Mouse (Mus musculus) frontal cortex, adult 2 months (tissue): Measurements from ENCODE around the gene Rheb. TPM values are rescaled to one million over a fixed set of nuclear protein-coding genes. Genes with fewer than 3 reads are reported as not detected.
"Not testable (repeated sequence)": the region's sequence is repeated elsewhere in the genome, so short reads cannot be mapped to it uniquely, and the experiment has no call there.

Experiments used
- DNase-seq, 2 experiments: peaks; one replicate each; pipeline ENCODE4 v3.0.0; 2022; ENCODE audit warnings: low spot score in 1 of 2; ENCODE audit errors: extremely low spot score in 1 of 2
- polyA plus RNA-seq: library from polyadenylated mRNA; depleted of rRNA; stranded (reverse); fragments of >200 nt; gene quantifications from 2 replicates; pipeline ENCODE4 v1.2.3, GENCODE M21; 2012; rRNA removed

The Rheb gene
- 113 and 114 TPM in 2 replicates for polyA plus RNA-seq

DNA sequence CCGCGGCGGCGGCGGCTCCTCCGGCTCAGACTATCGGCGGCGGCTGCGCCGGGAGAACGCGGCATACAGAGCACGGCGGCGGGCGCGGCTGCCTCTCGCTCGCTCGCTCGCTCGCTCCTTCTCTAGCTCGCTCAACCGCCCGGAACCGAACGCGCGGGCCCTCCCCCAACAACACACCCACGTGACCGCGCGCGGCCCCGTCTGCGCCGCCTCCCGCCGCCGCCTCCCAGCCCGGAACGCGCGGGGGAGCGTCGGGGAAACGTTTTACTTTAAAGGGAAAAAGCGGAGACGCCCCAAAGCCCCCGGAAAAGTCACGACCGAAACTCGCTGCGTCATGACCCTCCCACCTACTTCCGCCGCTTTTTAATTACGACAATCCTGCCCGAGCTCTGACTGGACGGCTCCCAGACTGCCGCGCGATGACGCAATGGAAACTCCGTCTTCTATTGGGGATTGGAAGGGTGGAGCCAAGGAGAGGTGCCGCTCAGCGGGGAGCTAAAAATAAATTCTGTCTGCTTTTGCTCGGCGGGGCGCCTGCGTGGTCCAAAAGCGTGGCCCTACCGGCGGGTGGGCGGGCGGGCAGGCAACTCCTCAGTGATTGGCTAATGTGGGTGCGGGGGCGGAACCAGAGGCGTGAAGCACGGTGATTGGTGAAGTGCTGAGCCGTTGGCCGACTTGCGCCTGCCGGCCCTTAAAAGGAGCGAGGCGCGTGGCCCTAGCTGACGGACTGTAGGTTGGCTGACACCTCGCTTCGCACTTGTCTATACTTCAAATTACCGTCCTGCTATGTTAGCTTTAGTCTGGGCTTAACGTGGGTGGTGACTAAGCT is at the start of gene Rheb:
Gene Rheb, minus strand, starts transcription at position 351 of the 829 bp plus-strand sequence.
- DNase-seq, result peak; percentile 98 to 99

DNA sequence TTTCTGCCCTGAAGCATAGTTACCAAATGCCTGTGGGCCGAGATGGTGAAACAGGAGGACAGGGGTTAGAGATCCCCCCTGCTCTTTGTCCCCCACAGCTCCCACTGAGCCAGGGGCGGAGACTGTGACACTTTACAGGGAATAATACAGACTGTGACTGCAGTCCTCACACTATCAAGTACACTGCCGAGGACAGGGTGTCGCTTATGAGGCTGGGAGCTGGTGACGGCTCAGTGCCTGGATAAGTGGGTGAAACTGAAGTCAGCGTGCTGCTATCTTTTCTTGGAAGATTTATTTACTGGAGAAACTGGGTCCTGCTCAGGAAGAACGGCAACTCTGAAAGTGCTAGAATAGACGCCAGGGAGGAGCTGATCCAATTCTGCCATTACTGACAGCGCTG is 47.4 kb upstream of the Rheb start:
- no peak for DNase-seq

DNA sequence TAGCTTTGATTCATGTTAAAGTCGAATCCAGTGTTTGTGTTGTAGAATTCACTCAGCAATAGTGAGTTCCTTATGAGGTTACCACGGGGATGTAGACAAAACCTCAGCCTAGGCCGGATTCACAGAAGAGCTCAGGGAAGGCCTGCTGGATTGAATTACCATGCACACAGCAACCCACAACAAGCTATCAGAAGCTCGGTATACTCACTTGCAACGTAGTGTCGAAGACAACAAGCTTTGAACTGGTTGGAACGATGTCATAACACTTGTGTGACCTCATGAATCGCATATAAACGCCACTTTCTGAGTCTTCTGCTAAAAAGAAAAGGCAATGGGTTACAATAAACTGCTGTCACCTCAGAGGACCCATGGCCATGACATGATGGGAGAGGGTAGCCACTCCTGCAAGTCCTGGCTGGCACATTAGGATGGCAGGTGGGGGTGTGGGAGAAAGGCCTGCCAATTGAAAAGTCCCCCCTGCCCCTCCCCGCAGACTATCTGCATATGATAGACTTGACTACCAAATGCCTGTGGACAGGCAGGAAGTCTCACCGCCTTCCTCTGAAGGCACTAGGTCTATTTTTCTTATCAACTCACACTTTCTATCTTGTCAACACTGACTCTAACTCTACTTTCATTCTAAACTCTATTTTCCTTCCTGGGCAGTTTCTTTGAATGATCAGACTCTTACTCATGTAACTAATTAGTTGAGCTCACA is 46.6 kb upstream of the Rheb start:
- DNase-seq, result no peak

DNA sequence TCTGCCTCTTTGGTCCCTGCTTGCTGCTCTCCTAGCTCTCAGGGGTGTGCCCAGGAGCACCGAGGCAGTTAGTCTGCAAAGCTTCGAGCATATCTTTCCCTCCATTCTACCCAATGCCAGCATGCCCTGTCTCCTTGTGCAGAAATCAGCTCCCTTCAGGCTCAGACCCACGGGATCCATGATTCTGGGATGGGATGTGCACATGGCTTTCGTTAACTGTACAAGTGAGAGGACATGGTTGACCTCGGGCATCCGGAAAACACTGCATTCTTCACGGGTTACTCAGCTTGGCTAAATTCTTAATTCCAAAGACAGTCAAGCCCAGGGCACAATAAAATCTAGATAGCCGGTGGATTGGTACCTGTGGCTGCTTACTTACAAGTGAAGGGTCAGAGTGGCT is 44.8 kb upstream of the Rheb start:
- no peak for DNase-seq

DNA sequence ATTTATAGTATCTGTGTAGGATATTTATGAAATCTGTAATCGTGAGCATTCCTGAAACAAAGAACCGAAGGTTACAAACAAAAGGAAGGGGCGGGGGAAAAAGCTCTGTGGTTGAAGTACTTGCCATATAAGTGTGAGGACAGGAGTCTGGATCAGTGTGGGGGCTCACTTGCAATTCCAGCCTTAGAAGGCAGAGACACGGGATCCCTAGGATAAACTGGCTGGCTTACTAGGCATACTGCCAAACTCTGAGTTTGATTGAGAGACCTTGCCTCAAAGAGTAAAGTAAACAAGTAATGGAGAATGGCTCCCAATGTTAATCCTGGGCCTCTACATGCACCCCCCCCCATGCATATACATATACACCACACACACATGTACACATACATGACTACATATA is 36.3 kb upstream of the Rheb start:
- DNase-seq, result no peak

DNA sequence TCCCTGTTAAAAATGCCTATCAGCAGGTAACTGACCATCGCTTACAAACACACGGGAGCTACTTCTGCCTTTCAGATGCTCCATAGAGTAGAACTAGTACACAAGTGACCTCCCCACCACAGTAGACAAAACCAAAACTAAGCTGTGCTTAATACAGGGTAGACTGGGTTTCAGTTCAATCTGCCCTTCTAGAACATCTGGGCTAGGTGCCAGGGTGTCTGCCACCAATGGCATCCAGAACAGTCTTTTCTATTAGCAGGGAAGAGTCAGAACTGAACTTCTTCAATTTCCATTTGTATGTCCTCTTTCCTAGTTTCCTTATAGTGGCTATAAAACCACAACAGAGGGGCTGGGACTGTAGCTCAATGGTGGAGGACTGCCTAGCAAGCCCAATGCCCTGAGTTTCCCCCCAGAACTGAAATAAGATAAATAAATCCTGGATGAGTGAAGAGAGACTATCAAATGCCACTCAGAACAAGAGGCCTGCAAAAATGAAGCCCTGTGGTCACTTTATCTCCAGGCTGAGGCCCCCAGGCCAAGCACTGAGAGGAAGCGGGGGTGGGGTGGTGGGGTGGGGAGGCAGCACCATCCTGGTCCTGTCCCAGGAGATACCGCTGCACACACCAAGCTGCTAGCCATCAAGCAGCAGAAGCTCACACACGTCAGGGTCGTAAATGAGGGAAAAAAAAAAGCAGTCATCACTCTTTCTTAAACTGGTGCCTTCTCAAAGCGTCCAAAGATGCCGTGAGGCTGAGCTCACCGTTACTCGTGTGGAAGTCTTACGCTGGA is 35.6 kb upstream of the Rheb start:
- DNase-seq, result no peak

DNA sequence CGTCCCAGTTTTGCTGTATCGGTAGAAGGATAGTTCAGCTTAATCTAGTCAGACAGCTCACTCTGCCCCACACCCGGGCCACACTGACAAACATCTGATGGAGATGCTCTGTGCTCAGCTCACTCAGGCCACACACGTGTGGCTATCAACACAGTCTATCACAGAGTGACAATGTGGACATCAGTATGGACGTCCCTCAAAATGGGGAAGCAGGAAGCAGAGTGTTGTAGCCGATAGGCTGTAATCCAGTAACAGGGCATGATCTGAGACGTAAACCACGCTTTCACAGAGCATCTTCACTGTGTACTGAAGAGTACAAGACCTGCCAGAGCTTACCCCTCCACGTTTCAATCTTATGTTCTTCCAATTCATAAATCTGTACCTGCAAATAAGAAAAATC is 34.2 kb upstream of the Rheb start:
- DNase-seq, result no peak

DNA sequence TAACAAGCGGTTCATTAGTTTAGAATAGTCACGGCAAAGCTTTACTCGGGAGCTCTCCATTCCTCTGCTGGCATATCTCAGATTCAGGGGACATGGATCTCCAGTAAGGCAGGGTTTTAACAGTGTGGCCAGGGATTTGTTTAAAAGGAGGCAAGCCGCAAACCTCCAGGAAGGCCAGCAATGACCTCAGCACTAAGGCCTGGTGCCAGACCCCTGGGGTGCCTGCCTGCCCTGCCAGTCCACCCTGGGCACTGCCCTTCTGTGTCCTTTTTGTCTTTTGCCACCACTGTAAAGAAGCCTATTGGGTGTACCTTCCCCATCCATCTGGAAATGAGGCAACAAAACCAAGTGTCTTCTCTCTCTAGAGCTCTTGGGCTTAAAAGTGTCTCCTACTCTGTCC is 31.7 kb upstream of the Rheb start:
- DNase-seq, result peak in 1 of 2 experiments; percentile 35

DNA sequence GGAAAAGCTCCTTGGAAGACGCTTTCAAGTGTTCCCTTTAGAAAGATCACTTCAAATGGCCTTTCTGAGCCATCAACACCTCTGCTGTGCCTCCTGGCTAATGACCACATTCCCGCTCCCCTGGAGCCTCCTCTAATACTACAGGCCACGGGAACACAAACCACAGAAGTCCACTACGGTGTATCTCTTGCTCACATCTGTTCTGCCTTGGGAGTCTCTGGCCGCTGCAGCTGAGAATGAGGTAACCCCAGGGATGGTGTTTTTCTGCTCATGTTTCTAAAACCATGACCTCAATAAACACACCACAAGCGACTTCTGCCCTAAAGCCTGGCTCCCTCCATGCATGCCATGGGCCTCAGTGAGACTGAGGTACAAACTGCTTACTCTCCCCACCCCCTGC is 30.8 kb upstream of the Rheb start:
- DNase-seq, result no peak

DNA sequence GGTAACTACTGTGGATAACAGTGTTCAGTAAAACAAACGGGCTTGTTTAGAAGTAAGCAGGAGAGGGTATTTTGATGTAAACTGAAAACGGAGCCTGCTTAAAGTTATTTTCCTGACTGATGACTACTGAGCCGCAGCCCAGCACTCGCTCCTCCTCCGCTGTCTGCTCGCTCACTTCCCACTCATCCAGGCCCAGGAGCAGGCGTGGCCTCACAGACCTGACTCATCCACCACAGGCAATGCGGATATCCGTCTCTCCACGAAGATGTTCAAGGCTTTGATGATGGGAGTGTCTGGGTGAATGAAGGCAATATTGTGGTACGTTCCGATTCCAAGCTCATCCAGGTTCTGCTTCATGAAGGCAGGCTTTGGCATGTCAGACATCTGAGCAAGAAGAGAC is 28.9 kb upstream of the Rheb start:
- DNase-seq, result peak; percentile 33 to 75

DNA sequence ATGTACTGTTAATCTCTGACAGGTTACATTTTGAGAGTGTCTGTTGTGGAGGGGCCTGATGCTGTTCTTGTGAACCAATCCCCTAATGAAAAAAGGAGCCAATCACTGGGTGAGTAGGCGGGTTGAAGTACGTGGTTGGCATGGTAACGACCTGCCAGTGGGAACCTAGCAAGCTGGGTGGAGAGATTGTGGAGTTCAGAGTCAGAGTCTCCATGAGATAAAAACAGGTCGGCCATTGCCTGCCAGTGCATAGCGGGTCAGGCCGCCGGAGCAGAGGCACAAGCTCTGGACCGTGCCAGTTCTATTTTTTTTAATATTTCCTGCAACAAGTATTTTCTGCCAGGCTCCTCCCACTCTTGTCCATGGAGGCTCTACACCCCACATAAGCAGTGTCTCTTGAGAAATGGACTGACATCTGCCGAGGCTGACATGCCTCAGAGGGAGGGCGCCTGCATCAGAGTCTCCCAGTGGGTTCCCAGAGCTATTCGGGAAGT is 27.4 kb upstream of the Rheb start:
- DNase-seq, result no peak

DNA sequence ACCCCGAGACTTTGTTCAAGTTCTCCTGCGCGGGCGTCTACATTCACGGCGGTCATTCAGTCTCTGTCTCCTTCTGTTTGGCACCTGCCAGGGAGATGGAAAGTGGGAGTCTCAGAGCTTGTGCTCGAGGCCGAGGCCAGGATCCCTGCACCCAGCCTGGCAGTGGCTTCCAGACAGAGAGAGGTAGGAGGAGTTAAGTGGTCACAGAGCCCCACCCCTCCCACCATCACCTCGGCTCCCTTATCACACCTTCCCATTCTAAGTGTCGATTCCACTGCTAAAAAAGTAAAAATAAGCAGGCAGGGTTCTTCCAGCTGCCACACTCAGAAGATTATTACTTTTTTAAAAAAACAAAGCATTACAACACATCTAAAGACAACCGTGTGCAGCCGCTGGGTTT is 21.4 kb upstream of the Rheb start:
- DNase-seq, result no peak

DNA sequence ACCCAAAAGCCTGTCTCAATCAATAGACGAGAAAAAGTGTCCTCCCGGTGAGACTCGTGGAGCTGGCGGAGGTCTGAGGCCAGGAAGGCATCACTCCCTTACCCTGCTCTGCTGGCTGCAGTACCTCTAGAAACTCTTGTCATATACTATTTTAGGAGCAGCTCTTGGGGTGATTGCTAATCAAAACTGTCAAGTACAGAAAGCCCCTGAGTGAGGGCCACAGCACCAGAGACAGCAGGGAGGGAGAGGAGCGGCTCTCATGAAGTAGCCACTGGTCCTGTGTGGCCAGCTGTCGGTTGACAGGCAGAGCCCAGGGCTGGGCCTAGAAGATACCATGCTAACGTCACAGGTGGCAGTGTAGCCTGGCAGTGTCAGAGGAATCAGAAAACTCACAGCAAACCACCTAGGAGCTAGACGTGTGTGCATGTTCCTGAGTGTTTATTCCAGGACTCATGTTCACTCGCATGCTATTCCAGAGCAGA is 19.1 kb upstream of the Rheb start:
- DNase-seq, result no peak

DNA sequence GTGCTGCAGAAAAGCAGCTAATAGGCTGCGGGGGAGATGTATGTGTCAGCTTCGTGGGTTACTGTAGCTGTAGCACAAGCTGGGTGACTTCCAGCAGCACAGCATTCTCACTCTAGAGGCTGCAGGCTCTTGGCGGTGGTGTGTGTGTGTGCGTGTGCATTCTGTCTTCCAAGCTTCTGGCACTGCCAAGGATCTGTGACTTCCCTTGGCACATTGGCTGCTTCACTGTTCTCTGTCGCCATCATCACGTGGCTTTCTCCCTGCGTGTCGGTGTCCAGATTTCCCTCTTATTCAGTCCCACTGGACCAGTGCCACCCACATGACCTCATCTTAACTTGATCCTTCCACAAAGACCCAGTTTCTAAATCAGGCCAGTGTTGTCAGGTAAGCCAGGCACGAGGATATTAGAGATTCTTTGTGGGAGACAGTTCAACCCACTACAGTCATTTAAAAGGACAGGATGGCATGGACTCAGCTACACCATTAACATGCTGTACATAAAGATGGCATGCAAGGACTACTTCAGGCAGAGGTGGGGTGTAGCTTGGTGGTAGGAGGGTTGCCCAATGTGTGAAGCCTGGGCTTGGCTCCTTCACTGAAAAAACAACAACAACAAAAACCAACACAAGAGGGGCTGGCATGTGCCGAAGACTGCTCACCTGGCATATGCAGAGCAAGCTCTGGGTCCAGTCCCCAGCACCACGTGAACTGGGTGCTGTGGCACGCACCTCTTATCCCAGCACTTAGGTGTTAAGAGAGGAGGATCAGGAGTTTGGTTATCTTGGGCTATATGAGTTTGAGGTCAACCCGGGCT is 18.4 kb upstream of the Rheb start:
- peak; percentile 78 for DNase-seq

DNA sequence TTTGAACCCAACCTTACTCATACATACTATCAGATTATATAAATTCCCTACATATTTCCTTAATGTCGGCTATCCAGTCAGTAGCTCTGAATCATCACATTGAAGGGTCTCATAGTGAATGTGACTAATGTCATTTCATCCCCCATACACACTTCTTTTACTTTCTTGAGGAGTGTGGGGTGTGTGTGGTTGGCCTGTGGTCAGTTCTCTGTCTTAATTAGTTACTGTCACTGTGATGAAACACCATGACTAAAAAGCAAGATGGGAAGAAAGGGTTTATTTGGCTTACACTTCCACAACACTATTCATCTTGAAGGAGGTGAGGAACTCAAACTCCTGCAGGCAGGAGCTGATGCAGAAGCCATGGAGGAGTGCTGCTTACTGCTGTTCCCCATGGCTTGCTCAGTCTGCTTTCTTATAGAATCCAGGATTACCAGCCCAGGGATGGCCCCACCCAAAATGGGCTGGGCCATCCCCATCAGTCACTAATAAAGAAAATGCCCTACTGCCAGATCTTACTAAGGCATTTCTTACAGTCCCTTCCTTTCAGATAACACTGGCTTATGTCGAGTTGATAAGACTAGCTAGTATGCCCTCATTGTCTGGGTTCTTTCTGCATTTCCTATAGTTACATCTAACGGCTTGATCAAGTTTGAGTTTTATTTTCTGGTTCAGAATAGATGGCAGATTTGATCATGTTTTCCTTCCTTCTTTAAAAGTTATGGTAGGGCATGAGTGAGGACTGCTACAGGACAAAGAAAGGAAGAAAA is 17.5 kb upstream of the Rheb start:
- DNase-seq, result no peak

DNA sequence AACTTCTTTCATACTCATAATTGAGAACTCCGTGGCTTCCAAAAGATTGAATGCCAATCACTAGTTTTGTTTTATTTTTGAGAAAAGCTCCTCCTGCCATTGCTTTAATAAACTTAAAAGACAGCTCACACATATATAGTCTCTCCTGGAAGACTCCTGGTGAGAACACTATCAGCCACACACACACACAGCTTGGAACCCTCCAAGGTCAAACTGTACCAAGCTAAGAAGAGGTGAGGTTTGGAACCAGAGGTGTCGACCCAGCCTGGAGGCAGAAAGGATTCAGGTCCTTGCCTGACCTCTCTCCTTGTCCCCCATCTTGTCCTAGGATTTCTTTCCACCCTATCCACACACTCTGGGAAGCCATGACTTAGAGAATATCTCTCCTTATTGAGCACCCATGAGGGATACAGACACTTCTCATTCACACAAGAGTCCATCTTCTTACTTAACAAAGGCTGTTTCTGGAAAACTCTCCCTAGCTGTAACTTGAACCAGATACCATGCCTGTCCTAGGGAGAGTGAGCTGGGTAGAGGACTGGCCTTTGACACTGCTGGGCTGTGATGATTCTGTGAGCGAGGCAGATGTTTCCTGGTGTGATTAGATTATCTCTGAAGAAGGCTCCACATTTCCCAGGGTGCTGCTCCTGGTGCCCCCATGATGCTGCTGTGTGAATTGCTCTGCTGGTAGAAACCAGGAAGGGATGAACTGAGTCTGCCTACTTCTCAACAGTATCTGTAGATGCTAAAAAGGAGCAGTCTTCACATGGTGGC is 12.6 kb upstream of the Rheb start:
- no peak for DNase-seq

DNA sequence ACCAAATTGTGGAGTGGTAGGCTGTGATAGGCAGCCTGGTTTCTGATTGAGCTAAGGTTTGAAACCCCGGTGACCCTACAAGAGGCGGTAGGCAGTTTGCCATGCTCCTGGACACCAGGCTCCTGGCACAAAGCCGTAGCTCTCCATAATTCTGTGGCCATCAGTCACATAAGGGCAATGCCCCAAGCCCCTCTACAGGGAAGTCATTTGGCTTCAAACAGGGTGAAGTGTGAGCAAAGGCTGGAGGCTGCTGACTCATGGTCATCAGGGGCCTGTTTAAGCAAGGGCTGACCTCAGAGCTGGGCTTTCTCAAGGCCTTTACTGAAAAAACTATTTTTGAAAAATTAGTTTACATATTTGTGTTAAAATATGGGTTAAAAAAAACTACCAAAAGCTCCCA is 11.8 kb upstream of the Rheb start:
- no peak for DNase-seq

DNA sequence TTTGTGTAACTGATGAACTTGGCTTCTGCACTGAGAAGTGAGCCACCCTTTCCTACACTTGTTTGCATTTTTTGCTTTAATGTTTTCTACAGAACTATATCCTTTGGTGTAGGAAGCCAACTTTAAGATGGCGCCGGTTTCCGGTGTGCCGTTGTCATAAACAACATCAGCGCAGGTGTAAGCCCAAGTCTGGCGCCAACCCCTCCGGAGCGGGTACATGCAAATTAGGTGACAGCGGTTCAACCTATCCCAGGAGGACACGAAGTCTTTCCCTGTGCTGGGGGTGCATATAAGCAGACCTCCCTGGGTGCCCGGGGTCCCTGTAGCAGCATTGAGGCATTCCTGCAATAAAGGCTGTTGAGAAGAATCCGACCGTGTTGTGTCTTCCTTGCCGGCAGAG is 5.8 kb upstream of the Rheb start:
- DNase-seq, result not testable (repeated sequence)

DNA sequence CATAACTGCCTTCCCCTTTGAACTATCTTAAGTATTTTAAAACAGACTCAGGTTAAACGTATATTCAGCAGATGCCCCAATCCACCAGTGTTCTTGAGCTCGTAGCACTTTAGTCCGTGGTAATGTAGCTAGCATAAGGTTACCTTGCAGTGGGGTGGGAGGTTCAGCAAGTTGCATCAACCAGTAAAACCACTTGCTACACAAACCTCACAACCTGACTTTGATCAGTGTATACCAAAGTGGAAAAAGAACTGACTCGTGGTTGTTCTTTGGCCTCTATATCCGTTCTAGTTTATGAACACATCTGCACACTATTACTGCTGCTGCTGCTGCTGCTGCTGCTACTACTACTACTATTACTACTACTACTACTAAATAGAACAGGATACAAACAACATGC is 1.4 kb upstream of the Rheb start:
- DNase-seq, result no peak
